Mouse (Mus musculus) forebrain, embryonic 16.5 days (tissue): ENCODE measurements around the gene Nxpe3. TPM values are rescaled to one million over a fixed set of nuclear protein-coding genes. Genes with fewer than 3 reads are reported as not detected.

ENCODE experiments used
- ATAC-seq: fragments of 200-750 bp; cut with Nextera tagmentation; 2 replicates; pipeline ENCODE4 v1.8.0; 2017; ENCODE audit warnings: mild to moderate bottlenecking, moderate library complexity
- H3K27ac ChIP-seq: fragments of 300-500 bp; sonication (generic); 2 replicates; pipeline ENCODE4 v1.5.1; 2014; ENCODE audit warnings: low read length, control low read depth
- H3K27me3 ChIP-seq: fragments of 300-500 bp; sonication (generic); replicated peaks from 2 replicates; pipeline ENCODE4 v1.6.1; 2014; ENCODE audit warnings: low read length; ENCODE audit not compliant: control insufficient read depth, insufficient read depth
- H3K36me3 ChIP-seq: fragments of 300-500 bp; sonication (generic); 2 replicates; pipeline ENCODE4 v1.6.1; 2014; ENCODE audit not compliant: control insufficient read depth, insufficient read depth
- H3K4me1 ChIP-seq: fragments of 300-500 bp; sonication (generic); replicated peaks from 2 replicates; pipeline ENCODE4 v1.6.1; 2014; ENCODE audit warnings: low read length; ENCODE audit not compliant: control insufficient read depth, insufficient read depth
- H3K4me2 ChIP-seq: fragments of 300-500 bp; sonication (generic); 2 replicates; pipeline ENCODE4 v1.6.1; 2014; ENCODE audit warnings: mild to moderate bottlenecking, low read length, control low read depth
- H3K4me3 ChIP-seq: fragments of 300-500 bp; sonication (generic); replicated peaks from 2 replicates; pipeline ENCODE4 v1.5.1; 2014; ENCODE audit warnings: mild to moderate bottlenecking, low read length, control low read depth
- H3K9ac ChIP-seq: fragments of 300-500 bp; sonication (generic); replicated peaks from 2 replicates; pipeline ENCODE4 v1.6.1; 2014; ENCODE audit warnings: low read depth, low read length, control low read depth
- H3K9me3 ChIP-seq: fragments of 300-500 bp; sonication (generic); 2 replicates; pipeline ENCODE4 v1.6.1; 2016; ENCODE audit warnings: low read length; ENCODE audit not compliant: control insufficient read depth
- WGBS: fragments of 180-500 bp; shearing (Covaris S2); extraction: QIAGEN DNeasy Blood & Tissue Kit; methylation state at CpG from one replicate; pipeline ENCODE4 v1.1.7; 2014; 5-methylcytosine and 5-hydroxymethylcytosine counted together
- polyA plus RNA-seq: library from polyadenylated mRNA; unstranded; fragments of >200 nt; fragmentation: Nextera tagmentation; extraction: Ambion mirVana; gene quantifications from 2 replicates; pipeline ENCODE4 v1.2.1, GENCODE M21; 2015

Nxpe3 gene
- polyA plus RNA-seq, 1 experiment from 2014 or later: 2.1 TPM

- no peak for ATAC-seq
- Histone ChIP-seq H3K4me1 (no peaks in the 10 kb centered on the region), H3K9ac (no peak overlapping the region), H3K9me3 (no peaks in the 10 kb centered on the region), H3K36me3 (peaks cover 4% of the 10 kb centered on the region; the same call in 1 of the 2 replicates), H3K27me3 (no peaks in the 10 kb centered on the region), H3K27ac (no peak overlapping the region), H3K4me3 (no peak overlapping the region), H3K4me2 (no peak overlapping the region)
- 95% methylated on average over 6 of the region's 6 CpGs for WGBS
These were observed 85.7 kb downstream of the Nxpe3 start for GRCm38 (mm10) chr16:55809345-55809744.

GRCm38 (mm10) chr16:55807505-55807932, 87.6 kb downstream of the Nxpe3 start:
- Histone ChIP-seq H3K9me3 (no peaks in the 10 kb centered on the region), H3K27ac (no peak overlapping the region), H3K4me2 (no peak overlapping the region), H3K9ac (no peak overlapping the region), H3K36me3 (no peaks in the 10 kb centered on the region), H3K27me3 (no peaks in the 10 kb centered on the region), H3K4me3 (no peak overlapping the region), H3K4me1 (no peaks in the 10 kb centered on the region)
- 31% methylated on average over 6 of the region's 6 CpGs for WGBS
- ATAC-seq: peak; percentile 84

GRCm38 (mm10) chr16:55804799-55805198, 90.3 kb downstream of the Nxpe3 start:
- no peak overlapping the region for H3K27ac ChIP-seq
- no peaks in the 10 kb centered on the region for H3K4me1 ChIP-seq
- H3K4me3 ChIP-seq: no peak overlapping the region
- H3K36me3 ChIP-seq: no peaks in the 10 kb centered on the region
- no peaks in the 10 kb centered on the region for H3K9me3 ChIP-seq
- no peak overlapping the region for H3K9ac ChIP-seq
- H3K4me2 ChIP-seq: no peak overlapping the region
- ATAC-seq: no peak
- no peaks in the 10 kb centered on the region for H3K27me3 ChIP-seq
- WGBS: 96% methylated on average over 1 of the region's 1 CpGs

DNA sequence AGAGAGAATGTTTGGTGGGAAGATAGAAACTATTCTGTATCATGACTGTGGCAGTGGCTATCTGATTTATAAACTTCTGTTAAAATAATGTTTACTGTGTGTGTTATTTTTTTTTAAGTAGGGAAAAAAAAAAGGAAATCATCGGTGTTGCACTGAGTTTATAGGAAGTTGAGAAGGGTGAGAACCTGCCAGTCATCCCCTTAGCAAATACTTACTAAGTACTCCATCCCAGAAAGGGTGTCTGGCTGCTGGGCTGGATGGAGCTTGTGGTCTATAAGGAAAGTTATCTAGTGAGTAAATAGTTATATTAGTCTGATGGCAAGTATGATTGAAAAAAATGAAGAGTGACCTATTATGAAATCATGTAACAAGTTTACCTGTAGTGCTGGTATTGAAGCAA, 93.5 kb downstream of the Nxpe3 start:
- no peak overlapping the region for H3K4me3 ChIP-seq
- 90% methylated on average over 1 of the region's 1 CpGs for WGBS
- ATAC-seq: no peak
- no peaks in the 10 kb centered on the region for H3K27me3 ChIP-seq
- H3K9ac ChIP-seq: no peak overlapping the region
- no peak overlapping the region for H3K27ac ChIP-seq
- no peak overlapping the region for H3K4me2 ChIP-seq
- no peaks in the 10 kb centered on the region for H3K36me3 ChIP-seq
- no peaks in the 10 kb centered on the region for H3K4me1 ChIP-seq
- H3K9me3 ChIP-seq: no peaks in the 10 kb centered on the region

- Histone ChIP-seq H3K9ac (no peak overlapping the region), H3K4me2 (no peak overlapping the region), H3K4me1 (no peaks in the 10 kb centered on the region), H3K9me3 (no peaks in the 10 kb centered on the region), H3K27me3 (no peaks in the 10 kb centered on the region), H3K4me3 (no peak overlapping the region), H3K36me3 (no peaks in the 10 kb centered on the region), H3K27ac (no peak overlapping the region)
- 87% methylated on average over 7 of the region's 7 CpGs for WGBS
- ATAC-seq: no peak
These were observed 96.2 kb downstream of the Nxpe3 start for GRCm38 (mm10) chr16:55798845-55799244.

DNA sequence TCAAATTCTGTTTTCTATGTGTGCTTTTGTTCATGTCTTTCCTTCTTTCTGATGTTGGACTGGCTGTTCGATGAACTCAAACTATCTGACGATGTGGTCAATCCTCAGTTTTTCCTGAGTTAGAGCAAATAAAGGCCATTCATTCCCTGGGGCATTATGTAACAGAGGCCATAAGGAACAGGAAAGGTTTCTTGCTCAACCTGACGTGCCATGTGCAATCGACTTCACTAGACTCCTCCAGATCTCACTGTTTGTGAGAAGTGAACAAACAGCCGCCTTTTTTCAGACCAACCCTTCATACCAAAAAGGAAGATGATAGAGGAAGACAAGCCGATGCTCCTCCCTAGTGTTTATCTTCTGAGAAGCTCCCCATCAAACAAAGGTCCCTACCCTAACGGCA, 104.8 kb downstream of the Nxpe3 start:
- Histone ChIP-seq H3K4me1 (no peaks in the 10 kb centered on the region), H3K9ac (no peak overlapping the region), H3K27ac (no peak overlapping the region), H3K4me2 (no peak overlapping the region), H3K9me3 (no peaks in the 10 kb centered on the region), H3K4me3 (no peak overlapping the region), H3K27me3 (no peaks in the 10 kb centered on the region), H3K36me3 (no peaks in the 10 kb centered on the region)
- ATAC-seq: no peak
- WGBS: 95% methylated on average over 7 of the region's 7 CpGs

Other genes starting within 250 kb of the Nxpe3 start
- 1.3 and 1.6 TPM in 2 replicates for gene Nfkbiz, start 56.4 kb downstream of the Nxpe3 start, polyA plus RNA-seq
- gene Cep97, start 39.6 kb upstream of the Nxpe3 start, polyA plus RNA-seq: 17.5 and 19.4 TPM in 2 replicates
- 484 and 499 TPM in 2 replicates for gene Rpl24, start 71.0 kb upstream of the Nxpe3 start, polyA plus RNA-seq
- 22.4 and 25.1 TPM in 2 replicates for gene Zbtb11, start 78.6 kb upstream of the Nxpe3 start, polyA plus RNA-seq
- gene Pcnp, start 134.5 kb upstream of the Nxpe3 start, polyA plus RNA-seq: 230 and 262 TPM in 2 replicates
- 27.1 and 27.4 TPM in 2 replicates for gene Trmt10c, start 142.5 kb upstream of the Nxpe3 start, polyA plus RNA-seq
- 59.9 and 60.2 TPM in 2 replicates for gene Senp7, start 153.1 kb upstream of the Nxpe3 start, polyA plus RNA-seq